Mouse (Mus musculus) CD8-positive naive resting alpha-beta T cell, adult 57 days (primary cell): Measurements from ENCODE around the gene Krtdap. TPM values are rescaled to one million over a fixed set of nuclear protein-coding genes. Genes with fewer than 3 reads are reported as not detected.

Experiments
- total RNA-seq: library from RNA; stranded (reverse); gene quantifications from one replicate; pipeline ENCODE4 v1.2.4, GENCODE M21; 2023

Gene Krtdap
- not detected for total RNA-seq

DNA sequence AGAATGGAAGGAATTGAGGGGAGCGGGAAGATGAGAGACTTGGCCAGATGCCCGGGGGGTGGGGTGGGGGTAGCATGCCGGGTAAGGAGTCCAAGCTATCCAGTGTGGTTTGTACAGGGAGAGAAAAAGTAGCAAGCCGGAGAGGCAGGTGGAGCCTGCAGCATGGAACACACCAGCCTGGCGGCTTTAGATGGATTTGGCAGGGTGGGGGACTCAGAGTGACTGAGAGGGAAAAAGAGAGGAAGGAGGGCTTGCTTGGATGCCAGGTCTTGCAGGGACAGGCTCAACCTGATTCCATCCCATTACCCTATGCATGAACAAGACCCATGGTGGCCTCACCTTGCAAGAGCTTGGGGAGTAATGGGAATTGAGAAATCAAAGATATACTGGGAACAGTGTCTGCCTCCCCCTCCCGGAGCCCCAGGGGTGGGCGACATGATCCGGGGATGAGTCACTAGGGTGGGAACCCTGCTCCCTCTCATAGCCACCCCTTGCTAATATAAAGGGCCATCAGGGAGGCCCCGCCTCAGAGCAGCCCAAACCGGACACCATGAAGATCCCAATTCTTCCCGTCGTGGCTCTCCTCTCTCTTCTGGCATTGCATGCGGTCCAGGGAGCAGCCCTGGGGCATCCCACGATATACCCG lies at the start of gene Krtdap:
Krtdap (plus strand) TSS at position 520 of the 646 bp plus-strand sequence.

DNA sequence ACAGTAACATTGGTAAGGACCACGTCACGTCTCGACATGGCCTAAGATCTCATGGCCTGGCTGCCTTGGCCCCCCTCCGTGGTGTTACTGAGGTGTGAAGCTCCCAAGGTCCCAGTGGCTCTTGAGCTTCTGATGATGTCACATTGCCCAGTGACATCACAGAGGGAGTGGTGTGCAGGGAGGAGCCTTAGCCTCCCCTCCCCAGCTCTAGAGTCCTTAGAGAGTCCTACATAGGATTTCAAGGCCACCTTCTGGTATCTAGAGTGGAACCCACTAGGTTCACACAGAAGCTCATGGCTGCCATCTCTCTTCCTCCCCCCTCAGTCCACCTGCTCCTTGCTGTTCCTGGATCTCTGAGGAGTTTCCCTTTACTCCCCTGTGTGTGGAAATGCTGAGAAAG lies 44.1 kb upstream of the Krtdap start, which contains the start of gene Gapdhs:
Gapdhs (minus strand) TSS at position 65 of the 400 bp plus-strand sequence.

DNA sequence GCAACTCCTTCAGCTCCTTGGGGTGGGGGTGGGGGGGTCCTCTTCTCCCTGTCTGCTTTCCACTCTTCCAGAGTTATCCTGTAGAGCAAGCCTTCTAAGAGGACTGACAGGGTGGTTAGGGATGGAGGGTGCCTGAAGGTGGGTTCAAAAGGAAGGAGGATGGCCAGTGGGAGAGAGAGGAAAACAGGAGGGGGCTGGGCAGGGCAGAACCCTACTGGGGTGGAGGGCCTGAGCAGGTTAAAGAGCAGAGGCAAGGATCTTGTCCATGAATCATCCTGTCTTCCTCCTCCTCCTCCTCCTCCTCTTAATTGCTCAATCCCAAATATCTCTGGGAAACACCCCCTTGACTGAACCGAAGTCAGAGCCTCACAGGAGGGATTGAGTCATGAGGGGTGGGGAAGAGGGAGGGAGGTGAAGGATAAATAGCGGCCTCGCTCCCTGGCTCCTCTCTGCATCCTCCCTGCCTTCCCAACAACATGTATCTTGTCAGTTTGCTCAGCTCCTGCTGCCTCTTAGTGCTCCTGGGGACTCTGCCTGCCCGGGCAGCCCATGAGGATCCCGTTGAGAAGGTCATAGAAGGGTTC lies 36.5 kb upstream of the Krtdap start, which contains the start of gene Sbsn:
Sbsn (plus strand) TSS at position 386 of the 584 bp plus-strand sequence.

DNA sequence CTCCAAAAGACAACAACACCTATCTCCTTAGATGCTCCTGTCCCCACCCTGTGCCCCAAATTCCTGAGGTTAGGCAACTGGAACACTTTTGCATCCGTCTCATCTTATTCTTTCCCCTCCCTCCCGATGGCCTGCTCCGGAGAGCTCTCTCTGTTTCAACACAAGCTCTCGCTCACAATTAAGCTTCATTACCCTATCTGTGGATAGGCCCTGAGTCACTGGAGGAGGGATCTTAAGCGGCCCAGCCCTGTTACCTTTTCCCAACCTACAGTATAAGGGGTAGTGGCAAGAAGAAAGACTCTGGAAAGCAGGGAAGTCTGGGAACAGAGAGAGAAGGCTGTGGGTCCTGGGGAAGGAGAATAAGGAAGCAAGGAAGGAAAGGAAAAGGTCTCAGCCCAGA lies 24.2 kb upstream of the Krtdap start, which contains the start of gene Dmkn:
Dmkn (plus strand) TSS at position 301 of the 400 bp plus-strand sequence.

DNA sequence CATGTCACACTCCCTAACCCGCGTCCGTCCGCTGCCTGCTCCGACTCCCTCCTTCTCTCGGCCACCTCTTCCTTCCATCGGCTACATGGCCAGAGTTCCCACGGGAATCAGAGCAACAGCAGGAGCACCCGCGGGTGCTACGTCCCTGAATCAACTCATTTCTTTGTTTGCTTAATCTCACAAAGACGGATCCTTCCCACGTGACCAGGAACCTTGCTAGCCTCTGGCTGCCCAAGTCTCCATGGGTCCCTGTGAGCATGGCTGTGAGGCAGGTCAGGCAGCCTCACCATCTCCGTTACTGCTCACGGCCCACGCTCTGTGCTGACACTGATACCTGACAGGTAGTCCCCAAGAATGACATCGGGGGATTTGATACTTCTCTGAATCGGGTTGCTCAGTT lies 36.0 kb downstream of the Krtdap start, which contains the start of gene Ffar2:
Ffar2 (minus strand) TSS at position 101 of the 400 bp plus-strand sequence.

Other genes starting within 250 kb of the Krtdap start
- 4.1 TPM for gene Hspb6, start 235.7 kb upstream of the Krtdap start, total RNA-seq
- gene Proser3, start 235.6 kb upstream of the Krtdap start, total RNA-seq, result 11.5 TPM
- 39.9 TPM for gene Lin37, start 228.1 kb upstream of the Krtdap start, total RNA-seq
- 77.5 TPM for gene U2af1l4, start 224.6 kb upstream of the Krtdap start, total RNA-seq
- gene Gm49396, start 224.6 kb upstream of the Krtdap start, total RNA-seq, result 30.1 TPM
- 104 TPM for gene Psenen, start 224.3 kb upstream of the Krtdap start, total RNA-seq
- gene Igflr1, start 222.5 kb upstream of the Krtdap start, total RNA-seq, result 48.2 TPM
- 106 TPM for gene Kmt2b, start 199.2 kb upstream of the Krtdap start, total RNA-seq
- gene Zbtb32, start 189.0 kb upstream of the Krtdap start, total RNA-seq, result not detected
- gene Upk1a, start 175.0 kb upstream of the Krtdap start, total RNA-seq, result 0.49 TPM
- 185 TPM for gene Cox6b1, start 161.7 kb upstream of the Krtdap start, total RNA-seq
- gene Etv2, start 152.0 kb upstream of the Krtdap start, total RNA-seq, result not detected
- gene Rbm42, start 137.6 kb upstream of the Krtdap start, total RNA-seq, result 91.5 TPM
- 37.6 TPM for gene Haus5, start 122.9 kb upstream of the Krtdap start, total RNA-seq
- gene Pmis2, start 116.3 kb upstream of the Krtdap start, total RNA-seq, result not detected
- gene 2200002J24Rik, start 89.0 kb upstream of the Krtdap start, total RNA-seq, result not detected
- not detected for gene Atp4a, start 75.7 kb upstream of the Krtdap start, total RNA-seq
- gene Tmem147, start 58.4 kb upstream of the Krtdap start, total RNA-seq, result 47.1 TPM
- gene Gapdhs, start 44.2 kb upstream of the Krtdap start, total RNA-seq, result not detected
- gene Sbsn, start 36.4 kb upstream of the Krtdap start, total RNA-seq, result 6.2 TPM
- not detected for gene Dmkn, start 24.1 kb upstream of the Krtdap start, total RNA-seq
- 1.3 TPM for gene Ffar2, start 35.9 kb downstream of the Krtdap start, total RNA-seq
- gene Ffar3, start 68.3 kb downstream of the Krtdap start, total RNA-seq, result not detected
- gene Ffar1, start 73.7 kb downstream of the Krtdap start, total RNA-seq, result 1.3 TPM
- 60.4 TPM for gene Cd22, start 92.4 kb downstream of the Krtdap start, total RNA-seq
- not detected for gene Mag, start 127.0 kb downstream of the Krtdap start, total RNA-seq
- gene Hamp2, start 136.8 kb downstream of the Krtdap start, total RNA-seq, result not detected
- not detected for gene Hamp, start 156.1 kb downstream of the Krtdap start, total RNA-seq
- gene Usf2, start 168.9 kb downstream of the Krtdap start, total RNA-seq, result 165 TPM
- 5.6 TPM for gene Lsr, start 185.6 kb downstream of the Krtdap start, total RNA-seq
- gene Fam187b, start 185.9 kb downstream of the Krtdap start, total RNA-seq, result not detected